Mouse (Mus musculus): ENCODE measurements around the gene Pink1. TPM values are rescaled to one million over a fixed set of nuclear protein-coding genes. Genes with fewer than 3 reads are reported as not detected.

Pink1 gene
- polyA plus RNA-seq, 1 experiment from 2014 or later: 103 TPM

DNA sequence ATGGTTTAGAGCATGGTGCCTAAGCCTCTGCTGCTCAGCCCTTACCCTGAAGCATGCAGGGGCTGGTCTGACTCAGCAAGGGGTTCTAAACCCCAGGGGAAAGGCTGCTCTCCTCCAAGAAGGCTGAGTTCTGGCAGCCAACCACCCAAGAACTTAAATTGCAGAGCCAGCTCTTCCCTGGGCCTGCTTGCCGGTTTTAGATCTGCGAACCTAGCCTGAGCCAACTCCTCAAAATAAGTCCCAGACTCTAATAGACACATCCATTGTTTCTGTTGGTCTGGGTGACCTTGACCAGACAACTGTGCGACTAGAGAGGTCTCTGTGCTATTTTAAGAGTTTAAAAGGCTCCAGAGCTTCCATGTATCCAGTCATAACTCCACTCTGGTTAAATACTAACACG, 2.4 kb downstream of the Pink1 start:
- no peak overlapping the region for H3K27ac ChIP-seq (replicated peaks)
- H3K4me2 ChIP-seq: no peak overlapping the region
- H3K36me3 ChIP-seq: peaks cover 14% of the 10 kb centered on the region; the same call in 1 of the 2 replicates
- peaks cover 39% of the 10 kb centered on the region for H3K4me1 ChIP-seq
- no peaks in the 10 kb centered on the region for H3K9me3 ChIP-seq (replicated peaks)
- no peaks in the 10 kb centered on the region for H3K27me3 ChIP-seq (replicated peaks)
- WGBS: 65% methylated on average over 4 of the region's 4 CpGs
- no peak for ATAC-seq (ENCODE audit: low FRiP score)
- H3K9ac ChIP-seq (replicated peaks): no peak overlapping the region
- no peak overlapping the region for H3K4me3 ChIP-seq (replicated peaks)

DNA sequence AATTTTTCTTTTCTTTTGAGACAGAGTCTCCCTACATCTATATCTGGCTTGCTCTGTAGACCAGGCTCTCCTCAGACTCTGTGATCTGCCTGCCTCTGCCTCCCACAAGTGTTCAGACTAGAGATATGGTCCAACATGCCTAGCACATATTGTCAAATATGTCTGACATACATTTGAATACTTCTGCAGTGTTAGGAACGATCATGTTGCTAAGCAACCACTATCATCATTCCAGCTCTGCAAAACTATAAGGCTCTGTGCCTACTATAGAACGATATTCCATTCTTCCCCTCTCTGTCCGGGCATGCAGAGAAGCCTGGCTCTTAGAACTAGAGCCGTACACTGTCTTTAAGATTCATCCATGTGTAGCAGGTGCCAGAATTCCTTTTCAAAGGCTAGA, 3.4 kb downstream of the Pink1 start:
- Histone ChIP-seq H3K4me2 (no peak overlapping the region), H3K9ac (replicated peaks) (no peak overlapping the region), H3K27ac (replicated peaks) (no peak overlapping the region), H3K27me3 (replicated peaks) (no peaks in the 10 kb centered on the region), H3K4me3 (replicated peaks) (no peak overlapping the region), H3K4me1 (peaks cover 39% of the 10 kb centered on the region), H3K36me3 (peaks cover 17% of the 10 kb centered on the region), H3K9me3 (replicated peaks) (no peaks in the 10 kb centered on the region)
- 15% methylated on average over 4 of the region's 4 CpGs for WGBS
- ATAC-seq (ENCODE audit: low FRiP score): no peak

DNA sequence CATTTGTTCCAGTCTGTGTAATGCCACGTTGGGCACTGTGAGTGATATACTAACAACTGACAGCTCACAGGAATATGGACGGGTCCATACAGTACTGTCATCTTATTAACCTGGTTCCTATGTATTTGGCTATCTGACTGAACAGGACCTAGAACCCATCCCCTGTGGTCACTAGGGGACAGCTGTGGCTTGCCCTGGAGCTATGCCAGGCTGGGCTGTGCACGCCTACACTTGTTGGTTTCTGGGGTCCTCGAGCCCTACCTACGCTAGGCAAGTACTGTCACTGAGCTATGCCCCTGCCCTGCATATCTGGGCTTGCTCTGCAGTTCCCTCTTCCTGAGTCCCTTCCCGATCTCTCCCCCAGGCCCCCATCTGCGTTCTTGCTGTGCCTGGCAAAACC, 4.6 kb downstream of the Pink1 start:
- Histone ChIP-seq H3K4me2 (no peak overlapping the region), H3K4me1 (peaks cover 35% of the 10 kb centered on the region), H3K27me3 (replicated peaks) (no peaks in the 10 kb centered on the region), H3K9me3 (replicated peaks) (no peaks in the 10 kb centered on the region), H3K9ac (replicated peaks) (no peak overlapping the region), H3K36me3 (peaks cover 29% of the 10 kb centered on the region), H3K4me3 (replicated peaks) (no peak overlapping the region), H3K27ac (replicated peaks) (no peak overlapping the region)
- 81% methylated on average over 7 of the region's 7 CpGs for WGBS
- ATAC-seq (ENCODE audit: low FRiP score): no peak

DNA sequence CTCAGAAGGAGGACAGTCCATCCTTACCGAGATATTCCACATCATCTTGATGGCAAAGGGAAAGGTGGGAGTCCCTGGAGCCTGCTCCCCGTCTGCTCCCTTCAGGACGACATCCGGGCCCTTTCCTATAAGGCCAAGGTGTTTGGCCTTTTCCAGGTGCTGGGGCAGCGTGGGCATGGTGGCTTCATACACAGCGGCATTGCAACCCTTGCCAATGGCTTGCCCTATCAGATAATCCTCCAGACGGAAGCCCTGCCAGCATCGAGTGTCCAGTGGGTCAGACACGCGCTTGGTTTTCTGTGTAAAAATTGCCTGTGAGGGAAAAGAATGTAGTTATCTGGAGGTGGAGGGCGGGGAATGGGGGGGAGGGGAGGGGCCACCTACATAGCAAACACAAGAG, 5.4 kb downstream of the Pink1 start:
- no peaks in the 10 kb centered on the region for H3K9me3 ChIP-seq (replicated peaks)
- no peak overlapping the region for H3K27ac ChIP-seq (replicated peaks)
- H3K4me2 ChIP-seq: no peak overlapping the region
- H3K27me3 ChIP-seq (replicated peaks): no peaks in the 10 kb centered on the region
- no peak overlapping the region for H3K4me3 ChIP-seq (replicated peaks)
- peaks cover 31% of the 10 kb centered on the region for H3K4me1 ChIP-seq
- H3K9ac ChIP-seq (replicated peaks): no peak overlapping the region
- no peak for ATAC-seq (ENCODE audit: low FRiP score)
- H3K36me3 ChIP-seq: peaks cover 33% of the 10 kb centered on the region
- WGBS: 92% methylated on average over 11 of the region's 11 CpGs

DNA sequence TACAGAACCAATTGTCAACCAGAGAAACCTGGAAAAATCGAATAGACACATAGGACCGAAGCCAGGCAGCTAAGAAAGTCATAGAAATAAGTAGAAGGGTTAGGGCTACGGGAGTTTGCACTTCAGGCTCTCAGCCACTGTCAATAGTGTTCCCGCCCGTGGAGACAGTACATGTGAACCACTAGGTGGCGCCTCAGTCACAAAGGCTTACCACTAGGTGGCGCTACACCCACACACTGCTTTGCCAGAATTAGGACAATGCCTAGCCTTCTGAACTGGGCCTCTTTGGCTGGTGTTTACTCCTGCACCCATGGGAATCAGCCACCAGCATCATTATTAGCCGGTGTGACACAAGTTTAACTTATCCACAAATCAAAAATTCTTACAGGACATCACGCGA, 6.6 kb downstream of the Pink1 start:
- no peaks in the 10 kb centered on the region for H3K9me3 ChIP-seq (replicated peaks)
- WGBS: 35% methylated on average over 10 of the region's 10 CpGs
- no peaks in the 10 kb centered on the region for H3K27me3 ChIP-seq (replicated peaks)
- no peak overlapping the region for H3K4me3 ChIP-seq (replicated peaks)
- no peak overlapping the region for H3K9ac ChIP-seq (replicated peaks)
- peaks cover 43% of the 10 kb centered on the region for H3K36me3 ChIP-seq
- ATAC-seq (ENCODE audit: low FRiP score): no peak
- H3K4me1 ChIP-seq: peaks cover 24% of the 10 kb centered on the region
- no peak overlapping the region for H3K27ac ChIP-seq (replicated peaks)
- no peak overlapping the region for H3K4me2 ChIP-seq

DNA sequence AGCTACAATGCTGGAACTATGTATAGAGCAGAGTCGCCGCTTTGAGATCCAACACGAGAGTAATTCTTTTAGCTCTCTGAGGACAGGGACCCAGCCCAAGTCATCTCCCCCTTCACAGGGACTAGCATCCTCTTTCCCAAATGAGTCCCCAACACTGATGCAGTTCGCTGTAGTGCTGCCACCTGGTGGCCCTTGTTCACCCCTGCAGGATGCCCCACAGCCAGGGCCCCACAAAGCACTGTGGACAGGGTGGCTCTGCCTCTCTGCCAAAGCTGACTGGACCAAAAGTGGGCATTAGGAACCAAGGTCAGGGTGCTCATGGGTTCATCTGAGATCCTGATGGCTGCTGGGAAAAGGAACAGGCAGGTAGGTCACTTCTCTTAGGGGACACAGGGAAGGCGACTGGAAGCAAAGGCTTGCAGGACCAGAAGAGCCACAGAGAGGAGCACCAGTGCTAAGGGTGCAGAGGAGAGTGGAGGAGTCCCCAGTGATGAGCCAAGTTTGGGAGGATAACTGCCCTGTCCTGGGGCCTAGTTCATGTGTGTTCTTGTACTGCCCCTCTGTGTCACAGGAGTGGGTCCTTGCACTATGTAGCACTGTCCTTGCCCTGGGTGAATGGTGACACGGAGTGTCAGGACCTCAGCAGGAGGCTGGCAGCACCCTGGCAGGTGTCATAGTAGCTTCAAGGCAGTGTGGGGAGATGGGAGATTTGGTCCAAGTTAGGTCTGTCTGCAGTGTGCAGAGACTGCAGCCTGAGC, 7.4 kb downstream of the Pink1 start:
- Histone ChIP-seq H3K27ac (replicated peaks) (no peak overlapping the region), H3K4me1 (peaks cover 16% of the 10 kb centered on the region), H3K9me3 (replicated peaks) (no peaks in the 10 kb centered on the region), H3K4me2 (no peak overlapping the region), H3K4me3 (replicated peaks) (no peak overlapping the region), H3K27me3 (replicated peaks) (no peaks in the 10 kb centered on the region), H3K9ac (replicated peaks) (no peak overlapping the region), H3K36me3 (peaks cover 51% of the 10 kb centered on the region)
- peak; percentile 25; the same call in 1 of the 2 replicates for ATAC-seq (ENCODE audit: low FRiP score)
- WGBS: 59% methylated on average over 6 of the region's 6 CpGs

DNA sequence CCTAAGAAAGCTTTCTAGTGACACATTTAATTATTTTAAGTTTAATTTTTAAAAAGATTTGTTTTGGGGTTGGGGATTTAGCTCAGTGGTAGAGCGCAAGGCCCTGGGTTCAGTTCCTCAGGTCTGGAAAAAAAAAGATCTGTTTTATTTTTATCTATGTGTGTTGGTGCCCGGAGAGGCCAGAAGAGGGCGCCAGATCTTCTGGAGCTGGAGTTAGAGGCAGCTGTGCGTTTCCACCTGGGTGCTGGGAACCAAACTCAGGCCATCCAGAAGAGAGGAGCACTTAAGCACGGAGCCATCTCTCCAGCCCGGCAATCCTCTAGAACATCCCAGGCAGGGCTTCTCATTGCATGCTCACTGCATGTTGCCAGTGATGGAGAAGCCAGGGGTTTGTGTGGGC, 9.7 kb downstream of the Pink1 start:
- ATAC-seq (ENCODE audit: low FRiP score): no peak

DNA sequence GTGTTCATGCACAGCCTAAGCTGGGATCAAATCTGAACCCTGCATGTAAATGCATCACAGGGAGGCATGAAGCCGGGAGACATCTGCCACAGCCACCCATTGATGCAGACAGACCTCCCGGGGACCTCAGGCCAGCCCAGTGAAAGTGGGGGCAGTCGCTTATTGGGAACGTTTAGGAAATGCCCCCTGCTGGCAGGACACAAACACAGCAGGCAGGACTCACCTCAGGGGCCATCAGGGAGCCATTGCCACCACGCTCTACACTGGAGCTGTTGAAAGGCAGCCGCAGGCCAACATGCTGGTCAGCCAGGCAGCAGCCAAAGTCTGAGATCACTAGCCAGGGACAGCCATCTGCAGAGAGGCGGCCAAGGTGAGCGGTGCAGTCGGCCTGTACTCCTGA, 10.3 kb downstream of the Pink1 start:
- 65% methylated on average over 9 of the region's 9 CpGs for WGBS
- Histone ChIP-seq H3K9me3 (replicated peaks) (no peaks in the 10 kb centered on the region), H3K4me2 (no peak overlapping the region), H3K4me3 (replicated peaks) (no peak overlapping the region), H3K27me3 (replicated peaks) (no peaks in the 10 kb centered on the region), H3K9ac (replicated peaks) (no peak overlapping the region), H3K4me1 (peaks cover 4% of the 10 kb centered on the region), H3K36me3 (peaks cover 80% of the 10 kb centered on the region), H3K27ac (replicated peaks) (no peak overlapping the region)
- no peak for ATAC-seq (ENCODE audit: low FRiP score)

More for the DNA sequence above, 9.7 kb downstream of the Pink1 start:
- Histone ChIP-seq H3K27me3 (replicated peaks) (no peaks in the 10 kb centered on the region), H3K9me3 (replicated peaks) (no peaks in the 10 kb centered on the region), H3K9ac (replicated peaks) (no peak overlapping the region), H3K36me3 (peaks cover 74% of the 10 kb centered on the region), H3K4me1 (peaks cover 4% of the 10 kb centered on the region), H3K4me2 (no peak overlapping the region), H3K27ac (replicated peaks) (no peak overlapping the region), H3K4me3 (replicated peaks) (no peak overlapping the region)
- 86% methylated on average over 6 of the region's 6 CpGs for WGBS

DNA sequence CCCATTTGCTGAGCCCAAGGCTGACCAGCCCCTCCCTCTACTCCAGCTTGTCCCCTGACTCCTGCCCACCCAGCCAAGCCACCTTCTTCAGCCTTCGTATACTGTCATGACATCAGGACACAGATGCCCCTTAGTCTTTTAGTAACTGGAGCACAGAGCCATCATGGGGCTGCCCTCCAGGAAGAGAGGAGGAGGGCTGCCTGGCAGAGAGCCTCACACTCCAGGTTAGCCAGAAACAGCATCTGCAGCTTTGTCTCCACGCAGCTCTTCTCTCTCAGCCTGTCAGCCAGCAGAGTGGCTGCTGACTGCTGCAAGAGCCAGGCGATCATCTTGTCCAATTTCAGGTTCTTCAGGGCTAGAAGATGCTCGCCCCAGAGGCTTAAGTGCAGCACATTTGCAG, 12.3 kb downstream of the Pink1 start:
- Histone ChIP-seq H3K27me3 (replicated peaks) (no peaks in the 10 kb centered on the region), H3K9ac (replicated peaks) (no peak overlapping the region), H3K27ac (replicated peaks) (no peak overlapping the region), H3K4me3 (replicated peaks) (no peak overlapping the region), H3K9me3 (replicated peaks) (no peaks in the 10 kb centered on the region), H3K36me3 (peaks cover 84% of the 10 kb centered on the region), H3K4me2 (no peak overlapping the region), H3K4me1 (peaks cover 4% of the 10 kb centered on the region)
- 96% methylated on average over 4 of the region's 4 CpGs for WGBS
- no peak for ATAC-seq (ENCODE audit: low FRiP score)

DNA sequence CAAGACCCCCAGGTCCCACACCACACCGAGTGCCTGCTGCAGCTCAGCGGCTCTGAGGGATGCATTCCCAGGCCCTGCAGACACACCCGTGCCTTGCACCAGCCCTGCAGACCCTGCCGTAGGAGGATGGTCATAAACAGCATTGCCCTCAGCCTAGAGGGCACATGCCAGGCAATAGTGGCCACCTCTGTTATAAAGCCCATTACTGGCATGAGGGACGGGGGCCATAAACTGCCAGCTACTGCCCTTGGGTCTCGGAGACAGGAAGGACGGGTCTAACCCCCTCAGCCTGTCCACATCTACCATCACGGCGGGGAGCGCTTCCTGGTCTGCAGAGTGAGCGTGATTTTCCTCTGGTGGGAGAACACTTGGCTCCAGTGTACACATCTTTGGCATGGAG, 13.1 kb downstream of the Pink1 start:
- Histone ChIP-seq H3K36me3 (peaks cover 91% of the 10 kb centered on the region), H3K4me2 (no peak overlapping the region), H3K4me1 (peaks cover under 1% of the 10 kb centered on the region; the same call in 1 of the 2 replicates), H3K9me3 (replicated peaks) (no peaks in the 10 kb centered on the region), H3K4me3 (replicated peaks) (no peak overlapping the region), H3K27me3 (replicated peaks) (no peaks in the 10 kb centered on the region), H3K9ac (replicated peaks) (no peak overlapping the region), H3K27ac (replicated peaks) (no peak overlapping the region)
- no peak for ATAC-seq (ENCODE audit: low FRiP score)
- WGBS: 85% methylated on average over 11 of the region's 11 CpGs

DNA sequence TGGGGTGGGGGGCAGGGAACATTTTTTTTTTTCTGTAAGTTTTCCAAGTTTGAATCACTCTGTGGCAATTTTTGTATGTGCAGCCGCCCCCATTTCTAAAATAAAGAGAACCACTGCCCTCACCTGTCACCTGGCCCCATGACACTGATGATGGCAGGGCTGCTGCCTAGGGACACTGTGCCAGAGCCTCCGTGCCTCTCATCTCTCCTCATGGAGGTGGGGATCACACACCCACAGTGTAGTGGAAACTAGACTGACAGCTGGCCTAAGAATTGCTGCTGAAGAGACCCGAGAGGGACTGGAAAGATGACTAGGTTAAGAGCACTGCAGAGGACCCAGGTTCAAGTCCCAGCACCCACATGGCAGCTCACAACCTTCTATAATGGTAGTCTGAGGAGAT, 14.0 kb downstream of the Pink1 start:
- Histone ChIP-seq H3K9ac (replicated peaks) (no peak overlapping the region), H3K36me3 (peaks cover 83% of the 10 kb centered on the region), H3K27ac (replicated peaks) (no peak overlapping the region), H3K4me2 (no peak overlapping the region), H3K9me3 (replicated peaks) (no peaks in the 10 kb centered on the region), H3K27me3 (replicated peaks) (no peaks in the 10 kb centered on the region), H3K4me1 (peaks cover 6% of the 10 kb centered on the region), H3K4me3 (replicated peaks) (no peak overlapping the region)
- WGBS: 92% methylated on average over 3 of the region's 3 CpGs
- no peak for ATAC-seq (ENCODE audit: low FRiP score)

DNA sequence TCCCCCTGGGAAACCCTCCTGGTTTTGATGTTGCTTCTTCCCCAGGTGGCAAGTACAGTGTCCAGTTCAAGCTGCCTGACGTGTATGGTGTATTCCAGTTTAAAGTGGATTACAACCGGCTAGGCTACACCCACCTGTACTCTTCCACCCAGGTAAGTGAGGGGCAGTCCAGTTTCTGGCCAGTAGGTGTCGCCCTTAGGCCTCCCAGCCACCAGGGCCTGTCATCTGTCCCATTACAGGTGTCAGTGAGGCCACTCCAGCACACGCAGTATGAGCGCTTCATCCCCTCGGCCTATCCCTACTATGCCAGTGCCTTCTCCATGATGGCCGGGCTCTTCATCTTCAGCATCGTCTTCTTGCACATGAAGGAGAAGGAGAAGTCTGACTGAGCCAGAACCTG, 14.5 kb downstream of the Pink1 start:
- Histone ChIP-seq H3K4me2 (no peak overlapping the region), H3K27me3 (replicated peaks) (no peaks in the 10 kb centered on the region), H3K27ac (replicated peaks) (no peak overlapping the region), H3K4me3 (replicated peaks) (no peak overlapping the region), H3K9me3 (replicated peaks) (no peaks in the 10 kb centered on the region), H3K4me1 (peaks cover 11% of the 10 kb centered on the region), H3K9ac (replicated peaks) (no peak overlapping the region), H3K36me3 (peaks cover 83% of the 10 kb centered on the region)
- ATAC-seq (ENCODE audit: low FRiP score): no peak
- 71% methylated on average over 8 of the region's 8 CpGs for WGBS

Data from neural tube, embryonic 15.5 days (tissue).